In the genomic region with DNA sequence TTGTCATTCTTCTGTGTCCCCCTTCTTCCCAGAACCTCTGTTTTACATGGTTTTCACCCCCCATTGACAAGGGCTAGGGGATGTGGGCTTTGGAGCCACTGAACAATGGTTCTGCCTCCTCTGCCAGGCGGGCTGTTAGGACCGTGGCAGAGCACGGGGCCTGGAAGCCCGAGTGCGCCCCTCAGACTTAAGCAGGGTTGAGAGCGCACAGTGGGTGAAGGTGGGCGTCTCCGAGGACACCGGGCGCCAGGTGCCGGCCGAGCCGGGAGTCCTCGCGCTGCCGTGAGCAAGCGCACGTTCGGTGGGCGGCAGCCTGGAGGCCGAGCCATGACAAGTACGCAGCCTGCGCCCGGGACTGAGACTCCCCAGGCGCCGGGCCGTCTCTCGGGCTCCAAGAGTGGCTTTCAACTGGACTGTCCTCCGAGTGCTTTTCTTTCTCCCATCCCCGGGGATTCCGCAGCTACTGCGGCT, we compare ENCODE assay signal across 8 mouse cellular contexts. TPM values are rescaled to one million over a fixed set of nuclear protein-coding genes. Genes with fewer than 3 reads are reported as not detected.
DNase-seq lines count a peak whose midpoint lies in the region; ATAC-seq and TF ChIP-seq lines count a peak whose summit lies in the region.

No protein-coding gene starts in this region.

- H3K4me2 ChIP-seq in neural tube, embryonic 11.5 days (ENCODE audit: low read depth) = peak overlapping the region; percentile 80
- H3K4me2 ChIP-seq in kidney, embryonic 15.5 days = peak overlapping the region; percentile 94
- peak overlapping the region; percentile 89 for H3K4me2 ChIP-seq in liver, postnatal 0 days (ENCODE audit: low read depth, low read length)

- no peak for TF ChIP-seq POLR2A in cortical plate, adult 2 months (IDR thresholded peaks at IDR 0.05; ENCODE audit: extremely low read depth, insufficient read depth, low read length)

- no peak for TF ChIP-seq EP300 in liver, postnatal 0 days (IDR thresholded peaks at IDR 0.05; ENCODE audit: low read depth)

- H3K9me3 ChIP-seq in neural tube, embryonic 11.5 days (ENCODE audit: control insufficient read depth, low read length) = no peaks in the 10 kb centered on the region
- H3K9me3 ChIP-seq in kidney, embryonic 15.5 days (replicated peaks) = no peaks in the 10 kb centered on the region
- no peaks in the 10 kb centered on the region for H3K9me3 ChIP-seq in liver, postnatal 0 days (ENCODE audit: low read length)

- H3K4me1 ChIP-seq in neural tube, embryonic 11.5 days (ENCODE audit: control insufficient read depth, insufficient read depth, low read length) = no peaks in the 10 kb centered on the region
- no peaks in the 10 kb centered on the region for H3K4me1 ChIP-seq in cortical plate, adult 2 months (ENCODE audit: control insufficient read depth, insufficient read depth, low read length)
- H3K4me1 ChIP-seq in kidney, embryonic 15.5 days = peaks cover 46% of the 10 kb centered on the region
- H3K4me1 ChIP-seq in liver, postnatal 0 days (ENCODE audit: insufficient read depth) = peaks cover 4% of the 10 kb centered on the region; the same call in 1 of the 2 replicates

- under 1% methylated on average over 32 of the region's 32 CpGs for WGBS in neural tube, embryonic 11.5 days
- under 1% methylated on average over 32 of the region's 32 CpGs for whole genome bisulfite sequencing in kidney, embryonic 15.5 days
- WGBS in liver, postnatal 0 days (ENCODE audit: insufficient replicate concordance) = under 1% methylated on average over 32 of the region's 32 CpGs

- peak; percentile 37 for ATAC-seq in neural tube, embryonic 11.5 days (ENCODE audit: insufficient read depth, low FRiP score, low TSS enrichment)
- ATAC-seq in kidney, embryonic 15.5 days (replicated peaks; ENCODE audit: low FRiP score) = peak; percentile 29
- peak; percentile 23; the same call in 1 of the 2 replicates for ATAC-seq in liver, postnatal 0 days

- H3K4me3 ChIP-seq in neural tube, embryonic 11.5 days (ENCODE audit: low read depth, low read length) = peak overlapping the region; percentile 80
- H3K4me3 ChIP-seq in cortical plate, adult 2 months (ENCODE audit: insufficient read depth, low read length) = peak overlapping the region; percentile 89
- H3K4me3 ChIP-seq in kidney, embryonic 15.5 days (replicated peaks) = peak overlapping the region; percentile 73
- H3K4me3 ChIP-seq in liver, postnatal 0 days (ENCODE audit: low read depth, low read length) = peak overlapping the region; percentile 52

- DNase-seq in neural tube, embryonic 11.5 days (ENCODE audit: low spot score) = peak; percentile 68
- DNase-seq in neural tube, embryonic 10.5 days (ENCODE audit: extremely low spot score, low spot score) = no peak
- peak; percentile 33 for DNase-seq in gastrocnemius, postnatal 25 days
- peak; percentile 37 for DNase-seq in liver, postnatal 0 days
- peak; percentile 56 for DNase-seq in right cerebral cortex, adult 18-20 months
- DNase-seq in MN1 (ENCODE audit: low spot score) = no peak

- TF ChIP-seq CTCF in cortical plate, adult 2 months (IDR thresholded peaks at IDR 0.05; ENCODE audit: extremely low read depth, insufficient read depth, low read length) = no peak
- TF ChIP-seq CTCF in liver, postnatal 0 days (IDR thresholded peaks at IDR 0.05; ENCODE audit: low read depth) = no peak

- peak overlapping the region; percentile 73 for H3K9ac ChIP-seq in neural tube, embryonic 11.5 days (ENCODE audit: low read length)
- H3K9ac ChIP-seq in kidney, embryonic 15.5 days = peak overlapping the region; percentile 71
- peak overlapping the region; percentile 18; the same call in 1 of the 2 replicates for H3K9ac ChIP-seq in liver, postnatal 0 days (replicated peaks)

- no peaks in the 10 kb centered on the region for H3K27me3 ChIP-seq in neural tube, embryonic 11.5 days (ENCODE audit: control insufficient read depth, insufficient read depth, low read length)
- H3K27me3 ChIP-seq in kidney, embryonic 15.5 days = peaks cover 14% of the 10 kb centered on the region
- peaks cover 31% of the 10 kb centered on the region for H3K27me3 ChIP-seq in liver, postnatal 0 days (ENCODE audit: insufficient read depth, low read length)

- no peaks in the 10 kb centered on the region for H3K36me3 ChIP-seq in neural tube, embryonic 11.5 days (ENCODE audit: control insufficient read depth, insufficient read depth, low read length)
- no peaks in the 10 kb centered on the region for H3K36me3 ChIP-seq in kidney, embryonic 15.5 days
- H3K36me3 ChIP-seq in liver, postnatal 0 days (replicated peaks; ENCODE audit: insufficient read depth, low read length) = no peaks in the 10 kb centered on the region

- peak overlapping the region; percentile 84 for H3K27ac ChIP-seq in neural tube, embryonic 11.5 days (ENCODE audit: low read depth, low read length)
- peak overlapping the region; percentile 95 for H3K27ac ChIP-seq in cortical plate, adult 2 months (ENCODE audit: insufficient read depth, low read length)
- H3K27ac ChIP-seq in kidney, embryonic 15.5 days = peak overlapping the region; percentile 91
- no peak overlapping the region for H3K27ac ChIP-seq in liver, postnatal 0 days (ENCODE audit: low read depth)

RNA-seq across cellular contexts. Expression of a gene that starts 1.7 kb away (rescaled TPM):
- 12.2 and 14.3 TPM in 2 replicates for polyA plus RNA-seq in neural tube, embryonic 11.5 days (2014; fragmentation: Nextera tagmentation; extraction: Ambion mirVana)
- 26.8 and 27.3 TPM in 2 replicates for polyA plus RNA-seq in cortical plate, adult 2 months (2012; rRNA removed)
- total RNA-seq in gastrocnemius, postnatal 25 days (2021) = 10 to 100 TPM; 58.5 to 67.2 TPM
- 30.9 and 31.8 TPM in 2 replicates for polyA plus RNA-seq in kidney, embryonic 15.5 days (2015; fragmentation: Nextera tagmentation; extraction: Ambion mirVana)
- polyA plus RNA-seq in liver, postnatal 0 days (2015; fragmentation: Nextera tagmentation; extraction: Ambion mirVana) = 0.96 and 1.2 TPM in 2 replicates

Comparison
In these comparisons a context has a peak if more than half of its experiments do, and no peak if none do; other contexts are left out.
1. DNase-seq: peak in neural tube, embryonic 11.5 days (single experiment), gastrocnemius, postnatal 25 days (single experiment), liver, postnatal 0 days (single experiment) and right cerebral cortex, adult 18-20 months (single experiment); none in neural tube, embryonic 10.5 days (single experiment) and MN1 (single experiment).
2. H3K9ac ChIP-seq: peak in every context shown above with its lines; median percentile 73 in neural tube, embryonic 11.5 days; 71 in kidney, embryonic 15.5 days; 18 in liver, postnatal 0 days.
3. Peak in every context shown above with its lines, with median percentiles within 50 percentile points of each other: ATAC-seq, H3K4me2 ChIP-seq and H3K4me3 ChIP-seq.